Mouse (Mus musculus) embryonic facial prominence, embryonic 11.5 days (tissue): ENCODE results near the gene Ccdc117. TPM values are rescaled to one million over a fixed set of nuclear protein-coding genes. Genes with fewer than 3 reads are reported as not detected.

Experiments
- ATAC-seq: fragments of 200-750 bp; cut with Nextera tagmentation; replicated peaks from 2 replicates; pipeline ENCODE4 v1.8.0; 2017; ENCODE audit warnings: low read depth; ENCODE audit not compliant: insufficient number of reproducible peaks, low FRiP score, low TSS enrichment
- DNase-seq: peaks from one replicate; pipeline ENCODE4 v3.0.0-alpha.2; 2015; ENCODE audit warnings: low spot score
- H3K27ac ChIP-seq: fragments of 300-500 bp; sonication (generic); replicated peaks from 2 replicates; pipeline ENCODE4 v1.5.1; 2014; ENCODE audit warnings: mild to moderate bottlenecking, low read depth, low read length, control low read depth
- H3K27me3 ChIP-seq: fragments of 300-500 bp; sonication (generic); 2 replicates; pipeline ENCODE4 v1.6.1; 2014; ENCODE audit warnings: mild to moderate bottlenecking, low read length, moderate library complexity, mixed read lengths; ENCODE audit not compliant: control insufficient read depth, insufficient read depth
- H3K36me3 ChIP-seq: fragments of 300-500 bp; sonication (generic); replicated peaks from 2 replicates; pipeline ENCODE4 v1.6.1; 2014; ENCODE audit warnings: low read depth, mild to moderate bottlenecking, low read length, moderate library complexity, mixed read lengths; ENCODE audit not compliant: control insufficient read depth, insufficient read depth
- H3K4me1 ChIP-seq: fragments of 300-500 bp; sonication (generic); 2 replicates; pipeline ENCODE4 v1.6.1; 2014; ENCODE audit warnings: low read length, mixed read lengths; ENCODE audit not compliant: control insufficient read depth, insufficient read depth
- H3K4me2 ChIP-seq: fragments of 300-500 bp; sonication (generic); 2 replicates; pipeline ENCODE4 v1.6.1; 2014; ENCODE audit warnings: low read depth, mild to moderate bottlenecking, control low read depth, low read length, moderate library complexity
- H3K4me3 ChIP-seq: fragments of 300-500 bp; sonication (generic); 2 replicates; pipeline ENCODE4 v1.5.1; 2014; ENCODE audit warnings: low read depth, low read length, control low read depth
- H3K9ac ChIP-seq: fragments of 300-500 bp; sonication (generic); replicated peaks from 2 replicates; pipeline ENCODE4 v1.6.1; 2014; ENCODE audit warnings: mild to moderate bottlenecking, control low read depth, low read length
- H3K9me3 ChIP-seq: fragments of 300-500 bp; sonication (generic); replicated peaks from 2 replicates; pipeline ENCODE4 v1.6.1; 2016; ENCODE audit warnings: mild to moderate bottlenecking, low read length, inconsistent platforms, mixed read lengths; ENCODE audit not compliant: control insufficient read depth
- WGBS: fragments of 180-500 bp; shearing (Covaris S2); extraction: QIAGEN DNeasy Blood & Tissue Kit; methylation state at CpG from one replicate; pipeline ENCODE4 v1.1.7; 2014; 5-methylcytosine and 5-hydroxymethylcytosine counted together
- polyA plus RNA-seq: library from polyadenylated mRNA; unstranded; fragments of >200 nt; fragmentation: Nextera tagmentation; extraction: Ambion mirVana; gene quantifications from 2 replicates; pipeline ENCODE4 v1.2.1, GENCODE M21; 2014

The Ccdc117 gene
- polyA plus RNA-seq, 1 experiment from 2014 or later: 33.1 TPM

DNA sequence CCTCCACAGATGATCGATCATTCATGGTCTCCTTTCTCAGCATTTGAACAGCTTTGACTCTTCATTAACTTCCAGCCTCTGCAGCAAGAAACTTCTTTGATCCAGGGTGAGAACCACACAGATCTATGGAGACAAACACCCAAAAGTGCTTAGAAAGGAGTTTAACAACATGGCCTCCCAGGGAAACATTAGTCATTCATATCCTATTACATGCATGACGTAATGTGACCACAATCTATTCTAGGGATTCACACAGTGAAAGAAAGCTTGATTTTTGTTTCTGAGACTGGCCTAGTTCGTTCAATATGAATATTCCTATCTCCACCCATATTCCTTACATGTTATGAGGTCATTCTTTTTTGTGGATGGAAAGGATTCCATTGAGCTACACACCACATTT lies 23.6 kb upstream of the Ccdc117 start:
- no peaks in the 10 kb centered on the region for H3K9me3 ChIP-seq
- H3K4me1 ChIP-seq: no peaks in the 10 kb centered on the region
- no peaks in the 10 kb centered on the region for H3K27me3 ChIP-seq
- 90% methylated on average over 3 of the region's 3 CpGs for WGBS
- H3K27ac ChIP-seq: no peak overlapping the region
- no peaks in the 10 kb centered on the region for H3K36me3 ChIP-seq
- ATAC-seq: no peak
- no peak overlapping the region for H3K4me2 ChIP-seq
- H3K9ac ChIP-seq: no peak overlapping the region
- no peak overlapping the region for H3K4me3 ChIP-seq
- DNase-seq: no peak

DNA sequence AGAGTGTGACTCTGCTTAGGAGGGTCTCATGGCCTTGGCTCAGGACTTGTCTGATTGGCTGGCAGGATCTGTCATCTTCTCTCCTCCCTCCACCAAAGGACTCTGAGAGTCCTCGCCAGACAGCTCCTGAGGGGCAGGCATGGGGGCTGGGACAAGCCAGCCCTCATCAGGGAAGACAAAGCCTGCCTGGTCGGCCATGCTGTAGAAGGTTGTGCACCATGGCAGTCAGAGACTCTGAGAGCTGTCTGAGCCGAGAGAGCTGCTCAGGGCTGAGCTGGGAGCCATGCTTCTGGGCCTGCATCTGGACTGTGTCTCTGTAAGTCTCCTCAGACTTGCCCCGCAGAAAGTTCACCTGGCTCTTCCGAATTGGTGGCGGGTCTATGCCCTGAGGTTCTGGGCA lies 21.9 kb upstream of the Ccdc117 start:
- no peak overlapping the region for H3K27ac ChIP-seq
- WGBS: 61% methylated on average over 6 of the region's 6 CpGs

DNA sequence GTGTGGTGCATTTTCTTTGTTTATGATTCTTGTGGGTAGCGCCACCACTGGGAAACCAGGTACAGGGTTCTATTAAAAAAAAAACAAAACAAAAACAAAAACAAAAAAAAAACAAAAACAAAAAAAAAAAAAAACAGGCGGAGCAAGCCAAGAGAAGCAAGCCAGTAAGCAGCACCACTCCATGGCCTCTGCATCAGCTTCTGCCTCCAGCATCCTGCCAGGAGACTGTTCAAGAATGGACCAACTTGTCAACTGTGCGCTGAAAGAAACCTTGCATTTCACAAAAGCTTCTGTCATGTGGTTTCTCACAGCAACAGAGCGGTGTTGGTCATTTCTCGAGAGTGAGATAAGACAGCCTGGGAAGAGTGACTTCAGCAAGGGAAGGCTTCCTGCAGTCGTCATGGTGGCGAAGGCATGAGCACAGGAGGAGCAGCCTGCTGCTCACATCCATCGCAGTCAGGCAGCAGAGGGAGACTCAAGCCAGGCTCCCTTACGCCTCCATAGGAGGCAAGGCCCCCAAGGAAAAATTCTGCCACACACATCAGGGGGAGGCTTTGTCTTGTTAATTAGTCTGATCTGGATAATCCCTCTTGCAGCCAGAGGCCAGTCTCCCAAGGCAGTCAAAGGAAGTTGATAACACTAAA lies 20.8 kb upstream of the Ccdc117 start:
- Histone ChIP-seq H3K9me3 (no peaks in the 10 kb centered on the region), H3K27ac (no peak overlapping the region), H3K9ac (no peak overlapping the region), H3K4me2 (no peak overlapping the region), H3K36me3 (no peaks in the 10 kb centered on the region), H3K4me3 (no peak overlapping the region), H3K27me3 (no peaks in the 10 kb centered on the region), H3K4me1 (no peaks in the 10 kb centered on the region)
- WGBS: 28% methylated on average over 9 of the region's 9 CpGs
- ATAC-seq (no peak), DNase-seq (peak; percentile 33)

More for the DNA sequence above, 21.9 kb upstream of the Ccdc117 start:
- Histone ChIP-seq H3K27me3 (no peaks in the 10 kb centered on the region), H3K4me3 (no peak overlapping the region), H3K36me3 (no peaks in the 10 kb centered on the region), H3K9ac (no peak overlapping the region), H3K4me1 (no peaks in the 10 kb centered on the region), H3K9me3 (no peaks in the 10 kb centered on the region), H3K4me2 (no peak overlapping the region)
- no peak for ATAC-seq
- DNase-seq: no peak

DNA sequence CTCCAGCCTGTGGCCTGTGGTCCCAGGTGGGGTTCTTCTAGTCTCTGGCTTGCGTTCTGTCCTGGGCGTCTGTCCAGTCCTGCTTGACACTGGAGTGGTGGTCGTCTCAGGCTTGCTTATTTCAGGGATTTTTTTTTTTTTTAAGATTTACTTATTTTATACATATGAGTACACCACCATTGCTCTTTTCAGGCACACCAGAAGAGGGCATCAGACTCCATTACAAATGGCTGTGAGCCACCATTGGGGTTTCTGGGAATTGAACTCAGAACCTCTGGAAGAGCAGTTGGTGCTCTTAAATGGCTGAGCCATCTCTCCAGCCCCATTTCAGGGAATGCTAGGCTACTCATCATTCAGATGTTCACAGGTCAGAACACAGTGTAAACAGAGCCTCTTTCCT lies 18.3 kb upstream of the Ccdc117 start:
- no peak overlapping the region for H3K4me2 ChIP-seq
- no peaks in the 10 kb centered on the region for H3K27me3 ChIP-seq
- H3K9me3 ChIP-seq: no peaks in the 10 kb centered on the region
- WGBS: 85% methylated on average over 3 of the region's 3 CpGs
- no peak overlapping the region for H3K9ac ChIP-seq
- DNase-seq (no peak), ATAC-seq (no peak)
- H3K27ac ChIP-seq: no peak overlapping the region
- no peak overlapping the region for H3K4me3 ChIP-seq
- no peaks in the 10 kb centered on the region for H3K36me3 ChIP-seq
- H3K4me1 ChIP-seq: no peaks in the 10 kb centered on the region

DNA sequence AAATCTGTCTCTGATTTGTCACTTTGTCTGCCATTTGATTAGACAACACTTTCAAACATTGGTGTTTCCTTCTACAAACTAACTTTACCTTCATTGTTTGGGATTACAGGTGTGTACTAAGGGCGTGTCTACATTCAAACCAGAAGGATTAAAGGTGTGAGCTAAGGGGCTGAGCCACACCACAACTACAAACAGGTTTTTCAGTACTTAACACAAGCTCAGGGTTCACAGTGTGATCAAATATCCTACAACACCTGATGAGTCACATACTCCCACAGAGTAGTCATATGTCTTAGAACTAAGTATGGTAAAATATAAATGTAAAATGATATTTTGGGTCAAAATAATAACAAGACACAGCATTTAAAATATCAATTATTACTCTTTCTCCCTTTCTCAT lies 9.9 kb upstream of the Ccdc117 start:
- no peaks in the 10 kb centered on the region for H3K9me3 ChIP-seq
- no peaks in the 10 kb centered on the region for H3K4me1 ChIP-seq
- H3K27ac ChIP-seq: no peak overlapping the region
- ATAC-seq: no peak
- no peak overlapping the region for H3K9ac ChIP-seq
- 79% methylated on average over 1 of the region's 1 CpGs for WGBS
- no peak for DNase-seq
- H3K27me3 ChIP-seq: no peaks in the 10 kb centered on the region
- no peak overlapping the region for H3K4me2 ChIP-seq
- no peak overlapping the region for H3K4me3 ChIP-seq
- H3K36me3 ChIP-seq: no peaks in the 10 kb centered on the region

DNA sequence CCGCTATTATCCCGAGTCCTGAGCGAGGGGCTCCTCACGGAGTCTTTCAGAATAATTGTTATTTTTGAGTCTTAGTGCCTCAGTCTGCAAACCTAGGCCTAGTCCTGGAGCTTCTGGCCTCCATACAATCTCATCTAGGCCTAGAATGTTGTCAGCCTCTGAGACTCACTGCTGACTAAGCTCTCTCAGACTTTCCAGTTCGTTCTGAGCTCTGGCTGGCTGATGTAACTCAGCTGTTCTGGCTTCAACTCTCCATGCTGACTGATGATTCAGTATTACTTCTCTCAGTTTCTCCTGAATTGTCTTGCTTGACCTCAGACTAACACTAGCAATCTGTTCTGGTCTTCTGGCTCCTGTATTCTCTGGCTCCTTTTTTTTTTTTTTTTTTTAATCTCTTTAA lies 9.4 kb upstream of the Ccdc117 start:
- Histone ChIP-seq H3K36me3 (no peaks in the 10 kb centered on the region), H3K27ac (no peak overlapping the region), H3K9me3 (no peaks in the 10 kb centered on the region), H3K27me3 (no peaks in the 10 kb centered on the region), H3K4me2 (no peak overlapping the region), H3K4me3 (no peak overlapping the region), H3K9ac (no peak overlapping the region), H3K4me1 (no peaks in the 10 kb centered on the region)
- ATAC-seq: no peak
- DNase-seq: no peak
- 88% methylated on average over 5 of the region's 5 CpGs for WGBS

DNA sequence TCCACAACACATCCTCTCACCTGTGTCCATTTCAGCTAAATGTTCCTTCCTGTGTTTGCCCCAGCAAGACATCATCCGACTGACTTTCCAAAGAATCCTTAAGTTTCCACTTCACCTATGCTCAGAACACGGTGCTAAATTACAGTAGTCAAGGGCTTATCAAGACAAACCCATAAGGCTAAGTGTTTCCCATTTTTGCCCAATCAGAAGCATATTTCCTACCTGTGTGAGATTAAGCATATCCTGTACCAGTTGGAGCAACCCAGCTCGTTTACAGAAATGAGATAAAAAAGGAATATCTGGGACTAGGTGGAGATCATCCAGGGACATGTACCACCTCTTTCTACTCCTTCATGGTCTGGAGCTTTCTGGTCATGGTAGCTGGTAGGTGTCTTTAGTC lies 4.7 kb upstream of the Ccdc117 start:
- WGBS: 83% methylated on average over 3 of the region's 3 CpGs
- no peak for DNase-seq

DNA sequence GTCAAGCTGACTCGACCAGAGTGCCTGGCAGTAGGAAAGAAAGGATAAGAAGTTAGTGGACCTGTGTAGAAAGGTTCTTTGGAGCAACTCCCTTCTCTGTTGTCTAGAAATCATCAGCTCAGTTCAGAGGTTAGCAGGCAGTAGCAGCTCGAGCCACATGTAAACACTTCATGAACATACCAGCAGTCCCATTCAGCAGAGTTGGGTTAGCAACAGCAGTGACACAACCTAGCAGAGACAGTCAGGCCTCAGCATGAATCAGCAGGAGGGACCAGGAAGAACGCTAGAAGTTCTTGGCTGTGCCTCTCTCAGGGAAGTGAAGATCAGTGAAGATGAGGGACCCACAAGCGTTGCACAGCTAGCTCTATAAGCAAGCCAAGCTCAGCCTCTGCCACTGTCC lies 3.5 kb upstream of the Ccdc117 start:
- 75% methylated on average over 4 of the region's 4 CpGs for WGBS
- Histone ChIP-seq H3K4me2 (no peak overlapping the region), H3K27ac (no peak overlapping the region)

More for the DNA sequence above, 4.7 kb upstream of the Ccdc117 start:
- Histone ChIP-seq H3K4me2 (no peak overlapping the region), H3K4me1 (no peaks in the 10 kb centered on the region), H3K9me3 (no peaks in the 10 kb centered on the region), H3K27ac (no peak overlapping the region), H3K36me3 (no peaks in the 10 kb centered on the region), H3K9ac (no peak overlapping the region), H3K4me3 (no peak overlapping the region), H3K27me3 (no peaks in the 10 kb centered on the region)
- no peak for ATAC-seq

More for the DNA sequence above, 3.5 kb upstream of the Ccdc117 start:
- H3K9me3 ChIP-seq: no peaks in the 10 kb centered on the region
- H3K9ac ChIP-seq: no peak overlapping the region
- peaks cover 1% of the 10 kb centered on the region; the same call in 1 of the 2 replicates for H3K4me1 ChIP-seq
- no peaks in the 10 kb centered on the region for H3K36me3 ChIP-seq
- no peak overlapping the region for H3K4me3 ChIP-seq
- ATAC-seq: no peak
- H3K27me3 ChIP-seq: no peaks in the 10 kb centered on the region
- no peak for DNase-seq
